Mouse (Mus musculus) kidney, adult 2 months (tissue): Measurements from ENCODE around the gene Fam8a1.

Source experiments
- CTCF ChIP-seq: fragments of 200-500 bp; conservative IDR thresholded peaks from 2 replicates; pipeline ENCODE4 v1.5.1; 2011; ENCODE audit warnings: low read depth, mild to moderate bottlenecking, control low read depth, low read length, moderate library complexity, mixed read lengths; ENCODE audit not compliant: insufficient read depth, insufficient read length
- POLR2A ChIP-seq: fragments of 200-500 bp; IDR thresholded peaks from one replicate; pipeline ENCODE4 v1.6.1; 2011; ENCODE audit warnings: low read depth, low read length, control low read depth

GRCm38 (mm10) chr13:46724371-46724770 lies 55.0 kb downstream of the Fam8a1 start:
- TF ChIP-seq POLR2A, result no peak
- no peak for TF ChIP-seq CTCF
